Mouse (Mus musculus) G1E (cell line): ENCODE results near the gene Nt5c3. TPM values are rescaled to one million over a fixed set of nuclear protein-coding genes. Genes with fewer than 3 reads are reported as not detected.

Experiments
- ATAC-seq: 2 replicates; pipeline ENCODE4 v1.8.0; 2016; ENCODE audit warnings: mild to moderate bottlenecking; ENCODE audit not compliant: insufficient number of reproducible peaks, poor library complexity, low FRiP score, severe bottlenecking; ENCODE audit errors: extremely low read depth
- DNase-seq: peaks from one replicate; pipeline ENCODE4 v3.0.0; 2012; ENCODE audit warnings: low spot score
- H3K27me3 ChIP-seq: 2 replicates; pipeline ENCODE4 v1.6.1; 2012; ENCODE audit warnings: mild to moderate bottlenecking, low read length, inconsistent platforms; ENCODE audit not compliant: insufficient read depth
- H3K36me3 ChIP-seq: replicated peaks from 2 replicates; pipeline ENCODE3; 2012; ENCODE audit warnings: mild to moderate bottlenecking, inconsistent platforms
- H3K4me1 ChIP-seq: 2 replicates; pipeline ENCODE4 v1.6.1; 2012; ENCODE audit warnings: low read depth, low read length, inconsistent platforms, mixed read lengths; ENCODE audit not compliant: insufficient read depth
- H3K4me3 ChIP-seq: 2 replicates; pipeline ENCODE4 v1.5.1; 2012; ENCODE audit warnings: low read depth, mild to moderate bottlenecking, inconsistent platforms, low read length, moderate library complexity, mixed read lengths
- H3K9me3 ChIP-seq: replicated peaks from 2 replicates; pipeline ENCODE4 v1.6.1; 2012; ENCODE audit warnings: inconsistent platforms
- CTCF ChIP-seq: IDR thresholded peaks from 2 replicates; pipeline ENCODE4 v1.5.1; 2012; ENCODE audit warnings: low read depth, low read length, inconsistent platforms, mixed read lengths
- GATA1 ChIP-seq: IDR thresholded peaks from 2 replicates; pipeline ENCODE4 v1.6.1; 2012; ENCODE audit warnings: borderline replicate concordance, low read length, inconsistent platforms, mixed read lengths
- GATA2 ChIP-seq: IDR thresholded peaks from 2 replicates; pipeline ENCODE4 v1.6.1; 2012; ENCODE audit warnings: low read depth, low read length, inconsistent platforms, borderline replicate concordance
- POLR2AphosphoS5 ChIP-seq: IDR thresholded peaks from 2 replicates; pipeline ENCODE4 v1.6.1; 2012; ENCODE audit warnings: low read depth, low read length, inconsistent platforms; ENCODE audit not compliant: insufficient replicate concordance
- TAL1 ChIP-seq: conservative IDR thresholded peaks from 2 replicates; pipeline ENCODE4 v1.6.1; 2012; ENCODE audit warnings: low read depth, low read length, inconsistent platforms, mixed read lengths
- polyA plus RNA-seq: library from polyadenylated mRNA; stranded (reverse); fragments of >175 nt; gene quantifications from 2 replicates; pipeline ENCODE4 v1.2.3, GENCODE M21; 2012
- total RNA-seq, 2 experiments: library from RNA; stranded (forward) in 1 of 2; stranded (reverse) in 1 of 2; fragments of 200-1000 nt in 1 of 2; fragments of >200 nt in 1 of 2; fragmentation: Nextera tagmentation in 1 of 2; gene quantifications; 2 replicates each; pipeline ENCODE4 v1.2.3; 2014 to 2017

Nt5c3 gene
- total and polyA plus RNA-seq, 3 experiments, result 122 to 317 (median 280) TPM

- Histone ChIP-seq H3K9me3 (no peaks in the 10 kb centered on the region), H3K36me3 (no peaks in the 10 kb centered on the region), H3K27me3 (peaks cover 11% of the 10 kb centered on the region), H3K4me1 (no peaks in the 10 kb centered on the region), H3K4me3 (no peak overlapping the region)
- ATAC-seq (no peak), DNase-seq (no peak)
- TF ChIP-seq GATA2 (no peak), TAL1 (no peak), CTCF (no peak), GATA1 (no peak), POLR2AphosphoS5 (no peak)
These were observed 74.8 kb downstream of the Nt5c3 start for GRCm38 (mm10) chr6:56848974-56849373.

DNA sequence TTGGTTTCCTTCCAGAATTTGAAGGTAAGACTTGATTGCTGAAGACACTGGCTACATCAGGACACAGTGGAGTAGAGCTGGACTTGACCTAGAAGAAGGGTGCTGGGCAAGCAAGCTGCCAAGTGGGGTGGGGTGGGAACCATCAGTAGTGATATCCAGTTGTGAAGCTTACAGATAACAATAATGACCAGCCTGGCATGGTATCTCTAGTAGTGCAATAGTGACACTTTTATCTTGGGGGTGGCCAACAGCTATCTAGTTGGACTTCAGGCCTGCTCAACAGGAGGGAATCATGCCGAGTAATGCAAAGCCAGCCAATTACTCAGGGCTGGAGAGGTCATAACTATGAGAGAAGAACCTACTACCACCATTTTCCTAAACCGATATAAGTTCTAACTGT is 79.4 kb downstream of the Nt5c3 start:
- TF ChIP-seq POLR2AphosphoS5, result no peak
- no peak for TF ChIP-seq CTCF
- TF ChIP-seq GATA2, result no peak
- TF ChIP-seq GATA1, result no peak
- TF ChIP-seq TAL1, result no peak
- H3K27me3 ChIP-seq, result peaks cover 9% of the 10 kb centered on the region
- no peaks in the 10 kb centered on the region for H3K36me3 ChIP-seq
- H3K4me3 ChIP-seq, result no peak overlapping the region
- no peaks in the 10 kb centered on the region for H3K4me1 ChIP-seq
- ATAC-seq (no peak), DNase-seq (no peak)
- no peaks in the 10 kb centered on the region for H3K9me3 ChIP-seq

DNA sequence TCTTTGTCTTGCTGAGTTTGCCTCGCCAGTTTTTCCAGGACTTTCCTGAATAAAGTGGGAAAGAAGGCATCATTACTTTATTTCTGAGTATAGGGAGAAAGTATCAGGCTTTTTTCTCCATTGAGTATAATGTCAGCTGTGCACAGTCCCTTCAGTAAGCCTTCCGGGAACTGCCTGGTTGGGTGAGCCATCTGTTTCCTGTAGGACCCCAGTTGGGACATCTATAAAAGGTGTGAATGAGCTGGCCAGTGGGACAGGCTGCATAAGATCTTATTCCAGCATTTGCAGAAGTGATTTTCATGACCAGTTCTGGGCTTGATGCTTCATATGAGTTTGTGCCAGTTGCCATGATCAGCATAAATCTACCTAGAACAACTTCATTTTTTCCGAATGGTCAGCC is 80.5 kb downstream of the Nt5c3 start:
- Histone ChIP-seq H3K4me1 (no peaks in the 10 kb centered on the region), H3K9me3 (no peaks in the 10 kb centered on the region), H3K4me3 (no peak overlapping the region), H3K36me3 (no peaks in the 10 kb centered on the region), H3K27me3 (peaks cover 13% of the 10 kb centered on the region)
- ATAC-seq (no peak), DNase-seq (no peak)
- TF ChIP-seq CTCF (no peak), GATA1 (no peak), TAL1 (no peak), POLR2AphosphoS5 (no peak), GATA2 (no peak)

- peaks cover 21% of the 10 kb centered on the region for H3K27me3 ChIP-seq
- no peaks in the 10 kb centered on the region for H3K4me1 ChIP-seq
- H3K9me3 ChIP-seq, result no peaks in the 10 kb centered on the region
- H3K36me3 ChIP-seq, result no peaks in the 10 kb centered on the region
- DNase-seq (no peak), ATAC-seq (no peak)
- H3K4me3 ChIP-seq, result no peak overlapping the region
- TF ChIP-seq POLR2AphosphoS5, result no peak
These were observed 86.1 kb downstream of the Nt5c3 start for GRCm38 (mm10) chr6:56837621-56838020.

DNA sequence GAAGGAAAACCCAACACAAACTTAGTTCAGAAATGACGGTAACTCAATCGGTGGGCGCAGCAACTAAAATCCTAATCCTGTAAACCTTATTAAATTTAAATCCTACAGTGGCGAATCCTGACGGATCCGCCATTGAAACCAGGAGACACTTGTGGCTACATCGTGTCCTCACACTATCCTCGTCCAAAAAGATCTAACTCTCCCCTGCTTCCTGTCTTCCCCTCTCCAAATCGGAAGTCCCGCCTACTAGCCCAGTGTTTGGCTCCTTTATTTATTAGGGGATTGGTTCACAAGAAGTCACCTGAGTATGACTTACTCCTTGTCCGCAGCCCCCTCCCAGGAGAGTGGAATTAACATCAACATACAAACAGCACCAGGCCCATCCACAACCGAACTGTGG is 86.6 kb downstream of the Nt5c3 start:
- Histone ChIP-seq H3K27me3 (peaks cover 22% of the 10 kb centered on the region), H3K4me3 (no peak overlapping the region), H3K36me3 (no peaks in the 10 kb centered on the region), H3K9me3 (no peaks in the 10 kb centered on the region), H3K4me1 (no peaks in the 10 kb centered on the region)
- no peak for ATAC-seq
- no peak for DNase-seq
- TF ChIP-seq GATA2 (no peak), POLR2AphosphoS5 (no peak), TAL1 (no peak), GATA1 (no peak), CTCF (no peak)

DNA sequence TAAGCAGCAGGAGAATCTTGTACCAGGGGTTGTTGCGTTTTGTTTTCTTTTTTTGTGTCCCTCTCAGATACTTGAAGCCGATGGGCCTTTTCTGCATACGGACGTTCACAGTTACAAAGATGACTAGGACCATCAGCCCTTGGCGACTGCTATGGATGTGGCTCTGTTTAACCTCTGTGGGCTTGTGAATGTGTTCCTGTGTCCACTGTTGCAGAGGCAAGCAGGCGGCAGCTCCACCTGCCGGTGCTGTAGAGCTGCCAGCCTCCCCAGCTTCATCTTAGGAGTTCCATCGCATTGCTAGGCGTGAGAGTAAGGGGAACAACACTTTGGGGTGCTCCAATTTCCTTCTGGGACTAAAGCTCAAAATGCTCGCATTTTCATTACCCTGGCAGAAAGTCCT is 88.2 kb downstream of the Nt5c3 start:
- no peaks in the 10 kb centered on the region for H3K9me3 ChIP-seq
- H3K4me1 ChIP-seq, result no peaks in the 10 kb centered on the region
- no peak for DNase-seq
- TF ChIP-seq GATA2 (no peak), TAL1 (no peak), GATA1 (no peak), CTCF (no peak), POLR2AphosphoS5 (no peak)
- no peaks in the 10 kb centered on the region for H3K36me3 ChIP-seq
- ATAC-seq, result no peak
- H3K27me3 ChIP-seq, result peaks cover 26% of the 10 kb centered on the region
- no peak overlapping the region for H3K4me3 ChIP-seq

DNA sequence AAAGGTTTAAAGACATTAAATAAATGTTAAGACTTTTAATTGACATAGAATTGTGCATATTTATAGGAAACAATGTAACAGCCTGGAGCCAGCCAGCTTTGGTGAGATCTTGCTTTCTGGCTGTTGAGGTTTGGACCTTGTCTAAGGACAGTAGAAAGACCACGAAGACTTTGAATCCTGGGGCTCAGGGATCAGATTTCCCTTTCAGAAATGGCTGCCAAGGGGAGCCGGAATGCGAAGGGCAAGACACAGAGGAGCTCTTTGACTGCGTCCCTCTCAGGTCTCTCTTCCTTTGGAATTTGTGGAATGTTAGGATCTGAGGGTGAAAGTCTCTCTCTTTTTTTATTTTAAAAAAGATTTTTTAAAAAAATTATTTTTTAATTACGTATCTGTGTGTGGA is 89.0 kb downstream of the Nt5c3 start:
- no peak for ATAC-seq
- Histone ChIP-seq H3K9me3 (no peaks in the 10 kb centered on the region), H3K4me3 (no peak overlapping the region), H3K36me3 (no peaks in the 10 kb centered on the region), H3K27me3 (peaks cover 22% of the 10 kb centered on the region; the same call in 1 of the 2 replicates), H3K4me1 (no peaks in the 10 kb centered on the region)
- DNase-seq, result no peak
- TF ChIP-seq TAL1 (no peak), POLR2AphosphoS5 (no peak), CTCF (no peak)
